Mouse (Mus musculus) spleen, postnatal 4 days (tissue): Measurements from ENCODE around the gene Rab6a.
A peak's percentile ranks its signal among the peaks of the same experiment; 100 is the strongest.

Experiments used
- DNase-seq, 2 experiments: peaks; one replicate each; pipeline ENCODE4 v3.0.0; 2022; ENCODE audit warnings: low spot score in 2 of 2

Rab6a gene

DNA sequence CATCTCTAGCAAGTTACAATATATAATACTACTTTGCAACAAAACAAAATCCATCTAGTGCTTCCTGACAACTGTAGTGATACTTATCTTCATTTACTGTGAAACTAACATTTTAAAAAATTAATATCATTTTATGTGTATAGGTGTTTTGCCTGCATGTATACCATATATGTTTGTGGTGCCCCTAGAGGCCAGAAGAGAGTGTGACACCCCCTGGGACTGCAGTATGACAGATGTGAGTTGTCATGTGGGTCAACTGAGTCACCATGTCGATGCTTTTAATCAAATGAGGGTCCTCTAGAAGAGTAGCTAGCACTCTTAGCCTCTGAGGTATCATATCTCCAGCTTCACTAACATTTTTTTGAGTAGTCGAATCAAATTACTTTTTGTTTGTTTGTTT, 15.1 kb downstream of the Rab6a start:
- DNase-seq: no peak

GRCm38 (mm10) chr7:100624538-100624937, 17.3 kb downstream of the Rab6a start:
- DNase-seq: no peak

GRCm38 (mm10) chr7:100637657-100638056, 30.4 kb downstream of the Rab6a start:
- DNase-seq: peak in 1 of 2 experiments; percentile 56

DNA sequence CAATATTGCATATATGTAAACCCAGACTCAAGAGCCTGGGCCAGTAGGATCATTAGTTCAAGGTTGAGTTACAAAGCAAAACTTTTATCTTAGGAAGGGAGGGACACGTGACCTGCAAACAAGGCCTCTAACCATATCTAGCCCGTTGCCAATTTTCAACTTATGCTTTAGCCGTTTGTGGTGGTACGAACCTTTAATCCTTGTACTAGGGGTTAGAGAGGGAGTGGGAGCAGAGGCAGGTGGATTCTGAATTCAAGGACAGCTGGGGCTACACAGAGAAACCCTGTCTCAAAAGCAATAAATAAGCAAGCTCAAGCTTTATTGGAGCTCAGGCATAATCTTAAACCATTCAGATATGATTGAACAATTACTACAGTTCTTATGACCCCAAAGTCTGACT, 35.2 kb downstream of the Rab6a start:
- peak in 1 of 2 experiments; percentile 14 for DNase-seq

DNA sequence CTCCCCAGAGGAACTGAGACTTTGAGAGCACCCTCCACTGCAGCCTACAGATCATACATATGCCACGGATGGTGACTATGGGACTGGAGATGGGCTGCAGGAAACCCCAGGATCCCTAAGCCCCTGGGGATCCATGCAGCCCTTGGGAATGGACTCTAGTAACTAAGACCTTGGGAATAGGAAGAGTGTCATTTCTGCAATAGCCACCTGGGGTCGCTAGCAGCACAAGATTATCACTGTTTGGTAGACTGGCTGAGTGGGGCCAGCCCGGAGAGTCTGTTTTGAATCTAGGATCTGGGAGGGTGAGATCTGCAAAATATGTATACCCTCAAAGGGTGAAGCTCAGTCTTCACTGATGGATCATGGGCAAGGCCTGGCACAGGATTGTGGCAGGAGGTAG, 37.9 kb downstream of the Rab6a start:
- DNase-seq: peak; percentile 64 to 84

- DNase-seq: no peak
Measured at GRCm38 (mm10) chr7:100649095-100649494, 41.9 kb downstream of the Rab6a start.

DNA sequence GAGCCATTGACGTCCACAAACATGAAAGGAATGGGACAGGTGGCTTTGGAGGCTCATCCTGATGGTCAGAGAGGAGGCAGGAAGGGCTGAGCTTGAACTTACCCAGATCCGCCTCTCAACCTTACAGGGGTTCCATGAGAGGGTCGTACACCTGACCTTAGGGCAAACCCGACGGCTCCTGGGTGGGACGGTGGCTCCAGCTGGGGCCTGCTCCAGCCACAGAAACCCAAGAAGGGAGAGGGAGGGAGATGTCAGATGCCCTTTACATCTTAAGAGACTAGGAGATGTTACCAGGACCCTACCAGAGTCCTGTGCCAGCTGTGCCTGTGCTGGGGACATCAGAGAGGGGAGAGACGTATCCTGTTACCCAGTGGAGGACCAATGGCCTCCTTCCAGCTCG, 42.6 kb downstream of the Rab6a start:
- DNase-seq: peak in 1 of 2 experiments; percentile 54

- DNase-seq: peak in 1 of 2 experiments; percentile 53
Measured at GRCm38 (mm10) chr7:100650421-100650820, 43.2 kb downstream of the Rab6a start.

GRCm38 (mm10) chr7:100651011-100651410, 43.8 kb downstream of the Rab6a start:
- DNase-seq: peak in 1 of 2 experiments; percentile 54

DNA sequence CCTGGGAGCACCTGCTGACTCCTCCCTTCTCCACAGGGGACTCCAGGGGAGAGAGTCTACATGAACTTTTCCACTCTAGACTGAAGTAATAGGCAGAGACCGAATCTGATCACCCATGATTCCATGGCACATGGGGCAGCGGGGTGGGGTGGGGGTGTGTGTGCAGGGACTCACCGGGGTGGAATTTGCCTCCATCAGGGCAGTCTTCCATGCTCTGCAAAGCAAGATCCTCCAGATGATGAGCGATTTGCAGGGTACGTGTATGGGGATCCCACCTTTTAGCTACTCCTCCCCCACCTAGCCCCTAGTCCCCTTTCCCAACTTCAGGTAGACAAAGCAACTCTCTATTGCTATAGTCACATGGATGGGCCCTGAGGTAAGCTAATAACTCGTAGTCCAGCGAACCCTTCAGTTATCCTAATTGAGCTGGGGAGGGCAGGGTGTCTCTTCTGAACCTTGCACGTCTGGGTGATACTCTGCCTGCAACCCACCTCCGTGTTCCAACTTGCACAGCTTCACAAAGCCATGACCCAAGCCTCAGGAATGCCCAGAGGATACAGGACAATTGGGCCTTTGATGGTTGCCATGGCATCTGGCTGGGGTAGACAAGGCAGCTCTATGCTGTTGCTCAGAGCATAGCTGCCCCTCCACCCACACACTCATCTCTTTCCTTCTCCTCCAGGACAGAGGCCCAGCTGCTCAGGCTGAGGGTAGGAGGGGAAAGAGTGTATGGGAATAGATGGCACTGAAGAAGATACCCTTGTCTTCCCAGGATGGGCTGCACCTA, 46.5 kb downstream of the Rab6a start:
- DNase-seq: peak; percentile 9 to 54

GRCm38 (mm10) chr7:100654441-100654840, 47.2 kb downstream of the Rab6a start:
- DNase-seq: no peak

DNA sequence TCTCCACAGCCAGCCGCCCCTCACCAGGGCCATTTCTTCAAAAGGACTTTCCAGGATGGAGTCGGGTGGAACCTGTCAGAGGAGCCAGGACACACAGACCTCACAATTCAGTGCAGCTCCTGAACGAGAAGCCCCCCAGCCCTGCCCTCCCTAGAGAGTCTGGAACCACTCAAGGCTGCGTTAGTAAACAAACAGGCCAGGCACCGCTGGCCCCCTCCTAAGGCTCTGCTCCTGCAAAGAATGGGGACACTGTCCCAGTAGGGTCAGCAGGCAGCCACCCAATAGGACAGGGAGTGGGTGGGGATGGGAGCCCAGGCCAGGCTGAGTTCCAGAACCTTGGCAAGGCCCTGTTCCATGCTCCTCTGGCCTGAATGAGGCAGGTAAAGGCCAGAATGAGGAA, 49.5 kb downstream of the Rab6a start:
- no peak for DNase-seq

DNA sequence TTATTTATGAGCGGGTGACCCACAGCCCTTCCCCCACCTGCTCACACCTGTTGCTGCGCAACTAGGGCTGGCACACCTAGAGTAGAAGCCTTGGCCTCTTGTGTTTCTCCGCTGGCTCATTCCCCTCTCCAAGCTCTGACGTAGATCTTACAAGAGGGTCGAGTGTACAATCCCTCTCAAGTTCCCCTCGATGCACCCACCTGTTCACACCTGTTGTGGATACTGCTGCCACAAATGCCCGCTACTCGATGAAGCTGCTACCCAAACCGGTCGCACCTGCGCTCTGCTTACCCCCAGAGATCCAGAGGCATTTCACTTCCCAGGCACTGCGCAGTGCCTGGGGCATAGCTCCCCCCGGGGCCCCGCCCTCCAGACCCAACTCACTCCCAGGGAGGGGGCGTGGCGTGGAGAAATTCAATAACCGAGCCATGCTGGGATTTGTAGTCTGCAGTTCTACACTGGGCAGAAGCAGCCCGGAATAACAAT, 50.9 kb downstream of the Rab6a start:
- DNase-seq: no peak

- no peak for DNase-seq
Measured at GRCm38 (mm10) chr7:100661264-100661663, 54.1 kb downstream of the Rab6a start.

- no peak for DNase-seq
Measured at GRCm38 (mm10) chr7:100662231-100662630, 55.0 kb downstream of the Rab6a start, which contains the start of gene Plekhb1. Plekhb1 (minus strand) TSS chr7:100662414.

DNA sequence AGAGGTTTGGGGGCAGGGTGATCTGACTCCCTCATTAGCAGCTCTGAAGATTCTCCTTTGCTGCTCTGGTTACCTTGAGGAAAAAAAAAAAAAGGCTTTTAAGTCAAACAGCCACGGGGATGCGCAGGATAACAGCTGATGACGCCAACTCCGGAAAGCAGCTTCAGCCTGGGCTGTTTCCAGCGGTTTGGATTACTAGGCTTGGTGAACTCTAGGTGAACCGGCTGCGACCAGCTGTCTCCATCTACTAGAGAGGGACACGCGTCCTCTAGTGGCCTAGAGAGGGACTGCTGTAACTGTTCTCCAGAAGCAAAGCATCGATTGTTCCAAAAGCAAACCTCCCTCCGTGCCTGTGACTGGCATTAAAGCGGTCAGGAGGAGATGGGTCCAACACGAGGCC, 56.0 kb downstream of the Rab6a start:
- DNase-seq: peak; percentile 79 to 91

DNA sequence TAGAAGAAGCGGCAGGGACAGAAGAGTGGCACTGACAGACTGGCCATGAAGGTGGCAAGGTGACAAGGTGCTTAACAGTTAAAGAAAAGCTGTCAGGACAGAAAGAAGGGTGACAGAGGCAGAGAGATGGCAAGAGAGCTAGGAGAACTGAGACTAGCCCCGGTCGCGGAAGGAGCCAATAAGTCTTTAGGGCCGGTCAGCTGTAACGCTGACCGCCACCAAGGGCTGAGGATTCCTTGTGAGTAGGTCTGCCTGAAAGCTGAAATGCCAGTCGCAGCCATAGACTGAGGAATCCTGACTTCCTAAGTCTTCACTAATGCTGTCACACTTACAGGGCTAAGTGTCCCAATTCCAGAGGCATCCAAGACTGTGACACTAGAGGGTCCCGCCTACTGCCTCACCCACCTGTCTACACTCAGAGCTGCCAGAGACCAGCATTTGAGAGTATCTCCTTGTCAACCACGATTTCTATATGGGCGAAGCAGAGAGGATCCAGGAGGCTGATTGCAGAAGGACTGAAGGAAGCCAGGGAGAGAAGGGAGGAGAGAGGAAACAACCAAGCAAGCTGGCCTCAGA, 56.6 kb downstream of the Rab6a start:
- no peak for DNase-seq

GRCm38 (mm10) chr7:100670646-100671045, 63.4 kb downstream of the Rab6a start:
- no peak for DNase-seq

DNA sequence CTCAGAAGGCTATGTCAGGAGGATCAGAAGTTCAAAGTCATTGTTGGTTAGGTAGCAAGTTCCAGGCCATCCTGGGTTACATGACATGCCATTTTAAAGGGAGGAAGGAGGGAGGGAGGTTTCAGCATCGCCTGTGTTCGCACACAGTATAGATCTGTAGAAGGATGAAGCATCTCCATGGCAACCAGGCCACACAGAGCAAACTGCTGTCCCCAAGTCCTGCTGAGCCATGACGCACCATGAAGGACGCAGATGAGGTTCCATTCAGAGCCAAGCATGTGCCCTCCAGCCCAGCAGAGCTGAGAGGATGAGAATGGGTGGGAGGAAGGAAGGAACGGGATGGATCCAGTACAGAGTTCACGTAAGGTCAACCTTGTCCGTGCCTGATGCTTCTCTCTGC, 66.2 kb downstream of the Rab6a start:
- DNase-seq: no peak

GRCm38 (mm10) chr7:100674941-100675340, 67.7 kb downstream of the Rab6a start:
- DNase-seq: no peak

- no peak for DNase-seq
Measured at GRCm38 (mm10) chr7:100678052-100678451, 70.8 kb downstream of the Rab6a start.

GRCm38 (mm10) chr7:100678948-100679880, 72.0 kb downstream of the Rab6a start:
- DNase-seq: no peak
